Mouse (Mus musculus) adrenal gland, postnatal 10 days (tissue): ENCODE measurements around the gene D130052B06Rik. TPM values are rescaled to one million over a fixed set of nuclear protein-coding genes. Genes with fewer than 3 reads are reported as not detected.

ENCODE experiments used
- DNase-seq: peaks from one replicate; pipeline ENCODE4 v3.0.0; 2021; ENCODE audit warnings: mixed read lengths
- total RNA-seq, 2 experiments: library from RNA; stranded (reverse); gene quantifications; 2 replicates each; pipeline ENCODE4 v1.2.3; 2021

Gene D130052B06Rik
- total RNA-seq, 2 experiments from 2014 or later = not detected

DNA sequence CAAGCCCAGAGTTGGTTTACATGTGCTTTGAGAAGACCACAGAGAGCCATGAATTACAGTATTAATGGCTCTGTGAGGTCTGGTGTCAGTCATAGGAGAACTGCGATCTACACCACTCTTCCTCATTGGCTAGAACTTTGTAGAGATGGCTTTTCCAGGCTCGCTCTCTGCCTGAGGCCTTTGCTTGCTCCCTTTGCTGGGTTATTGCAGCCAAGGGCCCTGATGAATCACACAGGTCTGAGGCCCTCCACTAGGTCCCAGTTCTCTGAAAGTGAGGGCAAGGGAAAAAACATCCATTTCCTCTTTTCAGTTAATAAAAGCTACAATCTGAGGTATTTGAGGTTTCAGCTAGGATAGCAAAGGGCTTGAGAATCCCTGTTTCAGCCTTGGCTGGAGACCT lies 64.5 kb downstream of the D130052B06Rik start:
- no peak for DNase-seq

DNA sequence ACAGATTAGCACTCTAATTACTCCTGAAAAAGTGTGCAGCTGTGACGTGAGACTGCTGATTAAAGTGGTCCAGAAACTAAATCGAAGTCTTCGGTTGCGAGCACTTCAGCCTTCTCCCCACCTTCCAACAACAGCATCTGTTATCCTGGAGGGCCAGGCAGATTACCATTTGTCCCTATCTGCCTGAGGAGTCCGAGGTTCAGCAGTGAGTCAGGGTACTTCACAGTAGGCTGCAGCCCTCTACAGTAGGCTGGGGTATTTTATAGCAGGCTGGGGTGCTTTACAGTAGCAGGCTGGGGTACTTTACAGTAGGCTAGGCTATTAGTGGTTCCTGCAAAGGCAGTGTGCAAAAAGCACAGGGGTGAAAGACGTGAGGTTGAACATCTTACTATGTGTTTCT lies 69.3 kb downstream of the D130052B06Rik start:
- DNase-seq = no peak

DNA sequence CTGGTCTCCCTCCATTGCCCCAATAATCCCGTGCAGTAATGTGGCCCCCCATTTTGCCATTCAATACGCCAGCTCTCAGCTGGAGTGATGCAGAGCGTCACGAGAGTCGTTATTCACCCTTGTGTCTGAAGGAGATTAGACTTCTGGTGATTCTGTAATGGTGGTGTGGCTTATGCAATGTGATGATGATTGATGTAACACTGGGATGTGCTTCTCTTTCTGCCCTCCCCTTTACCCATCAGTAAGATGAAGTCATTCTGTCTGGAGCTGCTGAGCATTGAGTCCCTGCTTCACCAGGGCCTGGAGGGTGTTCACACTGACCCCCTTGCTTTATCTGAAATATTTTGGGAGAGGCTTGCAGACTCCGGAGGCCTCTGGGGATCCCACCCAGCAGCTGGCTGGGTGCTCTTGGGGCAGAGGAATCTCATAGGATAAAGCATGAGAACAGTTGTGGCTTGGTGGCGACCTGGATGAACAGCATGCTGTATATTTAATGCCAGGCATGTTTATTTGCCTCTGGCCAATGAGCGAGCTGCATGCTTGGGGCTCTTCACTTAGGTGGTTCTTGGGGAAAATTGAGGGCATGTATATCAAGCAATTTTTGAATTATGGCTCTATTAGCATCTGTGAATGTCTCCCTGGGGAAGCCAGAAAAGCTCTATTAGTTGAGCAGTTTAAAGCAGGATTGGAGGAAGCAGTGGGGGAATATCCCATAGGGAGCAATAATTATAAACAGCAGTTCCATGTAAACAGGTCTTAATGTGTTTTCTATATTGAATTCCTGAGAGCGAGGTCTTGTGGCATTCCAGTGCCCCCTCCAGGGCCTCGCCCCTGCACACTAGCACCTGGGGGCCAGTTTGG lies 71.2 kb downstream of the D130052B06Rik start:
- no peak for DNase-seq

Other genes starting within 250 kb of the D130052B06Rik start
- gene Ranbp17, start 85.6 kb upstream of the D130052B06Rik start, total RNA-seq = 1 to 10 TPM; 4.2 to 6.7 TPM
- gene Gabrp, start 20.3 kb upstream of the D130052B06Rik start, total RNA-seq = not detected